Mouse (Mus musculus) CH12.LX (cell line): ENCODE data around the gene Fgfr2. TPM values are rescaled to one million over a fixed set of nuclear protein-coding genes. Genes with fewer than 3 reads are reported as not detected.

Experiments used
- DNase-seq: peaks from one replicate; pipeline ENCODE4 v3.0.0-alpha.2; 2013; ENCODE audit errors: extremely low read depth
- H3K27ac ChIP-seq: 2 replicates; pipeline ENCODE4 v1.5.1; 2012; ENCODE audit warnings: low read depth, mild to moderate bottlenecking, control low read depth, moderate library complexity; ENCODE audit not compliant: insufficient read depth
- H3K27me3 ChIP-seq: replicated peaks from 2 replicates; pipeline ENCODE3; 2012; ENCODE audit warnings: inconsistent platforms
- H3K36me3 ChIP-seq, 2 experiments: replicated peaks in 1 of 2; 2 replicates each; pipeline versions ENCODE3 to v1.6.1; 2012; ENCODE audit warnings: inconsistent platforms in 1 of 2, low read length in 1 of 2, mild to moderate bottlenecking in 1 of 2, mixed read lengths in 1 of 2, moderate library complexity in 1 of 2; ENCODE audit not compliant: control insufficient read depth in 1 of 2, insufficient read depth in 1 of 2
- H3K4me1 ChIP-seq, 2 experiments: 2 replicates each; pipeline ENCODE4 v1.6.1; 2012; ENCODE audit warnings: inconsistent platforms in 1 of 2, moderate library complexity in 1 of 2; ENCODE audit not compliant: insufficient read depth in 2 of 2, control insufficient read depth in 1 of 2
- H3K4me2 ChIP-seq: 2 replicates; pipeline ENCODE4 v1.6.1; 2012; ENCODE audit warnings: low read depth, mild to moderate bottlenecking, control low read depth; ENCODE audit not compliant: poor library complexity, insufficient read depth, severe bottlenecking
- H3K4me3 ChIP-seq, 3 experiments: fragments of 150-350 bp in 1 of 3; sonication (generic) in 1 of 3; replicated peaks in 1 of 3; 2 replicates each; pipeline versions ENCODE3 to v1.5.1; 2011 to 2012; ENCODE audit warnings: low read depth in 2 of 3, low read length in 2 of 3, mild to moderate bottlenecking in 2 of 3, moderate library complexity in 2 of 3, control low read depth in 1 of 3, improper control_type of control experiment in 1 of 3, inconsistent platforms in 1 of 3, mixed read lengths in 1 of 3; ENCODE audit not compliant: poor library complexity in 1 of 3
- H3K79me2 ChIP-seq: replicated peaks from 2 replicates; pipeline ENCODE4 v1.6.1; 2012; ENCODE audit warnings: mild to moderate bottlenecking, moderate library complexity; ENCODE audit not compliant: control insufficient read depth, poor library complexity, insufficient read depth, severe bottlenecking; ENCODE audit errors: extremely low read depth
- H3K9ac ChIP-seq: 2 replicates; pipeline ENCODE4 v1.6.1; 2012; ENCODE audit warnings: low read depth, mild to moderate bottlenecking, control low read depth, moderate library complexity; ENCODE audit not compliant: insufficient read depth
- H3K9me3 ChIP-seq: replicated peaks from 2 replicates; pipeline ENCODE3; 2012; ENCODE audit warnings: low read length, inconsistent platforms, mixed read lengths
- BHLHE40 ChIP-seq: IDR thresholded peaks from 2 replicates; pipeline ENCODE4 v1.6.1; 2011; ENCODE audit warnings: mild to moderate bottlenecking, low read depth, low read length, improper control_type of control experiment
- CHD1 ChIP-seq: IDR thresholded peaks from 2 replicates; pipeline ENCODE4 v1.6.1; 2012; ENCODE audit warnings: low read depth, low read length, improper control_type of control experiment, inconsistent platforms
- CTCF ChIP-seq, 2 experiments: IDR thresholded peaks in 1 of 2; conservative IDR thresholded peaks in 1 of 2; 2 replicates each; pipeline ENCODE4 v1.5.1; 2011 to 2012; ENCODE audit warnings: low read depth in 2 of 2, low read length in 2 of 2, improper control_type of control experiment in 1 of 2, inconsistent platforms in 1 of 2, mild to moderate bottlenecking in 1 of 2, moderate library complexity in 1 of 2
- E2F4 ChIP-seq: IDR thresholded peaks from 2 replicates; pipeline ENCODE4 v1.6.1; 2011; ENCODE audit warnings: low read depth, low read length, improper control_type of control experiment; ENCODE audit not compliant: insufficient replicate concordance
- EP300 ChIP-seq: IDR thresholded peaks from 2 replicates; pipeline ENCODE4 v1.6.1; 2011; ENCODE audit warnings: low read length, improper control_type of control experiment
- HCFC1 ChIP-seq: IDR thresholded peaks from 2 replicates; pipeline ENCODE4 v1.6.1; 2012; ENCODE audit warnings: low read depth, mild to moderate bottlenecking, inconsistent platforms, low read length, improper control_type of control experiment
- IRF4 ChIP-seq: IDR thresholded peaks from 2 replicates; pipeline ENCODE4 v1.6.1; 2014; ENCODE audit warnings: low read depth, mild to moderate bottlenecking, inconsistent platforms, low read length, improper control_type of control experiment
- JUND ChIP-seq: conservative IDR thresholded peaks from 2 replicates; pipeline ENCODE4 v1.6.1; 2011; ENCODE audit warnings: low read depth, low read length, improper control_type of control experiment
- KAT2A ChIP-seq: IDR thresholded peaks from 2 replicates; pipeline ENCODE4 v1.6.1; 2012; ENCODE audit warnings: low read length, improper control_type of control experiment, inconsistent platforms; ENCODE audit not compliant: insufficient replicate concordance
- MAX ChIP-seq: IDR thresholded peaks from 2 replicates; pipeline ENCODE4 v1.6.1; 2011; ENCODE audit warnings: low read length, improper control_type of control experiment
- NRF1 ChIP-seq: IDR thresholded peaks from 2 replicates; pipeline ENCODE4 v1.6.1; 2014; ENCODE audit warnings: low read depth, mild to moderate bottlenecking, inconsistent platforms, low read length, improper control_type of control experiment, moderate library complexity
- PAX5 ChIP-seq: IDR thresholded peaks from 2 replicates; pipeline ENCODE4 v1.6.1; 2012; ENCODE audit warnings: low read length, inconsistent platforms, mixed read lengths
- SIN3A ChIP-seq: IDR thresholded peaks from 2 replicates; pipeline ENCODE4 v1.6.1; 2012; ENCODE audit warnings: low read length, improper control_type of control experiment, inconsistent platforms
- TBP ChIP-seq: conservative IDR thresholded peaks from 2 replicates; pipeline ENCODE4 v1.6.1; 2011; ENCODE audit warnings: low read depth, low read length, improper control_type of control experiment
- TCF12 ChIP-seq: IDR thresholded peaks from 2 replicates; pipeline ENCODE4 v1.6.1; 2014; ENCODE audit warnings: low read depth, mild to moderate bottlenecking, inconsistent platforms, low read length, improper control_type of control experiment
- UBTF ChIP-seq: IDR thresholded peaks from 2 replicates; pipeline ENCODE4 v1.6.1; 2012; ENCODE audit warnings: low read depth, mild to moderate bottlenecking, inconsistent platforms, low read length, improper control_type of control experiment, moderate library complexity
- USF1 ChIP-seq: IDR thresholded peaks from 2 replicates; pipeline ENCODE4 v1.6.1; 2014; ENCODE audit warnings: low read depth, mild to moderate bottlenecking, inconsistent platforms, low read length, improper control_type of control experiment
- ZKSCAN1 ChIP-seq: IDR thresholded peaks from 2 replicates; pipeline ENCODE4 v1.6.1; 2012; ENCODE audit warnings: low read depth, inconsistent platforms, low read length, improper control_type of control experiment, borderline replicate concordance
- ZNF384 ChIP-seq: IDR thresholded peaks from 2 replicates; pipeline ENCODE4 v1.6.1; 2012; ENCODE audit warnings: low read depth, low read length, improper control_type of control experiment, inconsistent platforms
- dilution Hi-C: fragments of 300-500 bp; cut with MboI; formaldehyde crosslinking; loops from 2 replicates; pipeline ENCODE4 v1.14.3; 2020; ENCODE audit warnings: low sequenced_read_pairs; ENCODE audit not compliant: extremely low pct_unique_long_range_greater_than_20kb, extremely low pct_ligation_motif_present
- in situ Hi-C: fragments of 300-500 bp; cut with MboI; formaldehyde crosslinking; loops from 3 replicates; pipeline ENCODE4 v1.14.3; 2019; ENCODE audit warnings: low sequenced_read_pairs, low pct_ligation_motif_present, low pct_unique_long_range_greater_than_20kb, mixed read lengths
- polyA plus RNA-seq: library from polyadenylated mRNA; unstranded; fragments of >175 nt; gene quantifications from 2 replicates; pipeline ENCODE4 v1.2.1, GENCODE M21; 2012; ENCODE audit warnings: low read depth; ENCODE audit not compliant: insufficient read length
- total RNA-seq, 2 experiments: library from RNA; depleted of rRNA; stranded (reverse); fragments of 300-350 nt in 1 of 2; fragments of >200 nt in 1 of 2; gene quantifications; 2 replicates each; pipeline ENCODE4 v1.2.3; 2012 to 2014

Gene Fgfr2
- total and polyA plus RNA-seq, 3 experiments = not detected

GRCm38 (mm10) chr7:132393014-132393406 is 730.1 kb downstream of the Fgfr2 start:
- dilution Hi-C loops = no loop called here
- H3K4me2 ChIP-seq = no peak overlapping the region
- no peak overlapping the region for H3K27ac ChIP-seq
- H3K9ac ChIP-seq = no peak overlapping the region
- no peaks in the 10 kb centered on the region for H3K9me3 ChIP-seq
- peaks cover 91% of the 10 kb centered on the region for H3K27me3 ChIP-seq
- H3K4me3 ChIP-seq = no peak overlapping the region
- H3K36me3 ChIP-seq = no peaks in the 10 kb centered on the region
- TF ChIP-seq CHD1 (no peak), NRF1 (no peak), HCFC1 (no peak), SIN3A (no peak), ZNF384 (no peak), TBP (no peak), JUND (no peak), USF1 (no peak), TCF12 (no peak)
- TF ChIP-seq, all 38 proteins: peak for 0
- in situ Hi-C loops = no loop called here
- Histone ChIP-seq H3K4me1 (peaks cover 2 to 10% of the 10 kb centered on the region in 2 experiments), H3K79me2 (no peaks in the 10 kb centered on the region)
- no peak for DNase-seq

GRCm38 (mm10) chr7:132392233-132393013 is 730.7 kb downstream of the Fgfr2 start:
- Histone ChIP-seq H3K79me2 (no peaks in the 10 kb centered on the region), H3K9ac (no peak overlapping the region), H3K27ac (no peak overlapping the region), H3K9me3 (no peaks in the 10 kb centered on the region), H3K4me3 (no peak overlapping the region), H3K4me2 (no peak overlapping the region), H3K27me3 (peaks cover 86% of the 10 kb centered on the region), H3K4me1 (peaks cover 2 to 10% of the 10 kb centered on the region in 2 experiments), H3K36me3 (no peaks in the 10 kb centered on the region)
- TF ChIP-seq EP300 (no peak), IRF4 (no peak), HCFC1 (no peak), KAT2A (no peak), NRF1 (no peak), E2F4 (no peak), MAX (no peak), ZKSCAN1 (no peak), PAX5 (no peak), SIN3A (no peak), UBTF (no peak), BHLHE40 (no peak), CTCF (conservative IDR thresholded peaks at IDR 0.05 in 1 of 2, IDR thresholded peaks at IDR 0.05 in 1 of 2; ENCODE audit: low read depth in 2 of 2, low read length in 2 of 2) (no peak)
- dilution Hi-C loops (no loop called here), in situ Hi-C loops (no loop called here)
- DNase-seq = no peak
